ENCODE assay signal across 9 mouse cellular contexts in the genomic region with DNA sequence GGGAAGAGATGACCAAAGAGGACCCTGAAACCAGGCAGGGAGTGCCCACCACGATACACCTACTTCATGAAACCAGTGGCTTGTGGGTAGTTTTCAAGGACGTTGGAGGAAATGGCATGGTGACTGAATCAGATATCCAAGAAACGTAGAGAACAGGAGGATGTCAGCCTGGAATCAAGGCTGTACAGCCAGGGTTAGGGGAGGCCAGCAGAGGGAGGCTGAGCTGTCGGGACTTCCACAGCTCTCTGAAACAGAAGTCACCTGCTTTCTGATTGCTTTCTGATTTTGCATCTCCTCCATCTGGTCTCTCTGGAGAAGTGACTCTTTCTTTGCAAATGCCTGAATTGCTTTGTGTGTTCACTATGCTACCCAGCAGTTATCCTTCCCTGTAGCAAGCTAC. TPM values are rescaled to one million over a fixed set of nuclear protein-coding genes. Genes with fewer than 3 reads are reported as not detected.
A peak's percentile ranks its signal among the peaks of the same experiment; 100 is the strongest.
DNase-seq lines count a peak whose midpoint lies in the region; ATAC-seq and TF ChIP-seq lines count a peak whose summit lies in the region.
"Had no signal": no experiment of that assay in that cellular context is flagged by ENCODE, and none has a peak within 500 bp of the region (broad histone marks: within the 10 kb centered on the region; RNA-seq: fewer than 3 reads in every experiment).

No protein-coding gene starts in this region.

- no peak for TF ChIP-seq EP300 in heart, adult 2 months (IDR thresholded peaks at IDR 0.05; ENCODE audit: insufficient read depth, low read depth, low read length)
- no peak for TF ChIP-seq EP300 in liver, postnatal 0 days (IDR thresholded peaks at IDR 0.05; ENCODE audit: low read depth)

- no peaks in the 10 kb centered on the region for H3K27me3 ChIP-seq in heart, embryonic 16.5 days (ENCODE audit: control insufficient read depth, insufficient read depth, low read length)
- no peaks in the 10 kb centered on the region for H3K27me3 ChIP-seq in heart, adult 2 months (ENCODE audit: control insufficient read depth, insufficient read depth, low read length)
- H3K27me3 ChIP-seq in embryonic facial prominence, embryonic 15.5 days = peaks cover 3% of the 10 kb centered on the region
- no peaks in the 10 kb centered on the region for H3K27me3 ChIP-seq in liver, postnatal 0 days (ENCODE audit: insufficient read depth, low read length)

- TF ChIP-seq CTCF in heart, adult 2 months (IDR thresholded peaks at IDR 0.05) = no peak
- 0 out of 2 replicates have a peak, but pooled peaks have one; percentile 4 for TF ChIP-seq CTCF in liver, postnatal 0 days (IDR thresholded peaks at IDR 0.05; ENCODE audit: low read depth)

- 13% methylated on average over 4 of the region's 4 CpGs for WGBS in heart, embryonic 16.5 days
- WGBS in heart, adult 2 months = 22% methylated on average over 4 of the region's 4 CpGs
- WGBS in embryonic facial prominence, embryonic 15.5 days = 15% methylated on average over 4 of the region's 4 CpGs
- WGBS in liver, postnatal 0 days (ENCODE audit: insufficient replicate concordance) = 8% methylated on average over 4 of the region's 4 CpGs

- TF ChIP-seq POLR2A in heart, adult 2 months (IDR thresholded peaks at IDR 0.05; ENCODE audit: insufficient read depth, low read depth, low read length) = no peak

- no peak overlapping the region for H3K27ac ChIP-seq in heart, embryonic 16.5 days (ENCODE audit: low read length)
- no peak overlapping the region for H3K27ac ChIP-seq in heart, adult 2 months
- no peak overlapping the region; the same call in 1 of the 2 replicates for H3K27ac ChIP-seq in embryonic facial prominence, embryonic 15.5 days (replicated peaks)
- peak overlapping the region; percentile 62; the same call in 1 of the 2 replicates for H3K27ac ChIP-seq in liver, postnatal 0 days (ENCODE audit: low read depth)

- no peak overlapping the region for H3K4me3 ChIP-seq in heart, embryonic 16.5 days (ENCODE audit: low read length)
- H3K4me3 ChIP-seq in heart, adult 2 months = no peak overlapping the region
- no peak overlapping the region for H3K4me3 ChIP-seq in embryonic facial prominence, embryonic 15.5 days (replicated peaks)
- no peak overlapping the region for H3K4me3 ChIP-seq in liver, postnatal 0 days (ENCODE audit: low read depth, low read length)

- H3K9ac ChIP-seq in heart, embryonic 16.5 days (ENCODE audit: low read length) = no peak overlapping the region
- no peak overlapping the region for H3K9ac ChIP-seq in heart, adult 2 months (ENCODE audit: low read depth, low read length)
- no peak overlapping the region for H3K9ac ChIP-seq in embryonic facial prominence, embryonic 15.5 days
- no peak overlapping the region for H3K9ac ChIP-seq in liver, postnatal 0 days (replicated peaks)

- H3K36me3 ChIP-seq in heart, embryonic 16.5 days (ENCODE audit: control insufficient read depth, insufficient read depth) = no peaks in the 10 kb centered on the region
- no peaks in the 10 kb centered on the region for H3K36me3 ChIP-seq in heart, adult 2 months (ENCODE audit: control insufficient read depth, insufficient read depth, low read length)
- no peaks in the 10 kb centered on the region for H3K36me3 ChIP-seq in embryonic facial prominence, embryonic 15.5 days
- H3K36me3 ChIP-seq in liver, postnatal 0 days (replicated peaks; ENCODE audit: insufficient read depth, low read length) = no peaks in the 10 kb centered on the region
- H3K36me3 ChIP-seq: G1E had no signal

- no peak for DNase-seq in heart, adult 2 months
- DNase-seq in A20 (ENCODE audit: low read depth, low spot score) = peak; percentile 48
- DNase-seq in liver, postnatal 0 days = no peak
- no peak for DNase-seq in embryo, embryonic 10.5 days (ENCODE audit: low spot score)
- no peak for DNase-seq in gastrocnemius, postnatal 10 days

- no peaks in the 10 kb centered on the region; the same call in 1 of the 2 replicates for H3K4me1 ChIP-seq in heart, embryonic 16.5 days (ENCODE audit: control insufficient read depth, insufficient read depth, low read length)
- H3K4me1 ChIP-seq in heart, adult 2 months (ENCODE audit: control insufficient read depth, insufficient read depth, low read length) = no peaks in the 10 kb centered on the region
- peaks cover 4% of the 10 kb centered on the region; the same call in 1 of the 2 replicates for H3K4me1 ChIP-seq in embryonic facial prominence, embryonic 15.5 days
- peaks cover 11% of the 10 kb centered on the region for H3K4me1 ChIP-seq in liver, postnatal 0 days (ENCODE audit: insufficient read depth)

- no peaks in the 10 kb centered on the region for H3K79me2 ChIP-seq in heart, adult 2 months (replicated peaks; ENCODE audit: control insufficient read depth, insufficient read depth, low read length)

- ATAC-seq in heart, embryonic 16.5 days (replicated peaks; ENCODE audit: extremely low read depth, insufficient read depth, low FRiP score) = no peak
- ATAC-seq in embryonic facial prominence, embryonic 15.5 days (ENCODE audit: insufficient number of reproducible peaks, low FRiP score, low TSS enrichment, low read depth) = no peak
- ATAC-seq in liver, postnatal 0 days = peak; percentile 33; the same call in 1 of the 2 replicates
- no peak for ATAC-seq in inflammation-experienced regulatory T-cells, adult 6 months

- peak overlapping the region; percentile 17; the same call in 1 of the 2 replicates for H3K4me2 ChIP-seq in heart, embryonic 16.5 days (ENCODE audit: low read depth, low read length)
- H3K4me2 ChIP-seq in embryonic facial prominence, embryonic 15.5 days (replicated peaks) = peak overlapping the region; percentile 16; the same call in 1 of the 2 replicates
- H3K4me2 ChIP-seq in liver, postnatal 0 days (ENCODE audit: low read depth, low read length) = peak overlapping the region; percentile 48

- H3K9me3 ChIP-seq in heart, embryonic 16.5 days (replicated peaks; ENCODE audit: control insufficient read depth, low read length) = no peaks in the 10 kb centered on the region
- H3K9me3 ChIP-seq in embryonic facial prominence, embryonic 15.5 days (replicated peaks) = no peaks in the 10 kb centered on the region
- no peaks in the 10 kb centered on the region for H3K9me3 ChIP-seq in liver, postnatal 0 days (ENCODE audit: low read length)
- H3K9me3 ChIP-seq: G1E had no signal

- intact Hi-C loops in heart, adult 2 months (cut with DNase I) = no loop called here

RNA-seq across cellular contexts. Expression of a gene that starts 6.7 kb away (rescaled TPM):
- 49.2 and 63.7 TPM in 2 replicates for polyA plus RNA-seq in heart, embryonic 16.5 days (2015; fragmentation: Nextera tagmentation; extraction: Ambion mirVana)
- total RNA-seq in heart, adult 2 months (2021) = 10 to 100 TPM; 40.5 to 46.8 TPM
- polyA plus RNA-seq in heart, adult 2 months (2012; rRNA removed) = 48.7 and 76.4 TPM in 2 replicates
- 54.9 and 61.5 TPM in 2 replicates for polyA plus RNA-seq in embryonic facial prominence, embryonic 15.5 days (2015; fragmentation: Nextera tagmentation; extraction: Ambion mirVana)
- 6.9 and 8.8 TPM in 2 replicates for polyA plus RNA-seq in liver, postnatal 0 days (2015; fragmentation: Nextera tagmentation; extraction: Ambion mirVana)
- polyA plus RNA-seq in inflammation-experienced regulatory T-cells, adult 6 months (2017; shearing (Covaris generic)) = 10 to 100 TPM; 17.3 to 22.4 (median 21.3) TPM
- 100 to 1,000 TPM; 141 to 158 TPM for total RNA-seq in gastrocnemius, postnatal 10 days (2021)
- polyA plus RNA-seq: G1E had no signal

RNA-seq across cellular contexts. Expression of a gene that starts 53.0 kb away (rescaled TPM):
- polyA plus RNA-seq in heart, embryonic 16.5 days (2015; fragmentation: Nextera tagmentation; extraction: Ambion mirVana) = 219 and 223 TPM in 2 replicates
- 100 to 1,000 TPM; 295 to 338 TPM for total RNA-seq in heart, adult 2 months (2021)
- polyA plus RNA-seq in heart, adult 2 months (2012; rRNA removed) = 203 and 212 TPM in 2 replicates
- polyA plus RNA-seq in embryonic facial prominence, embryonic 15.5 days (2015; fragmentation: Nextera tagmentation; extraction: Ambion mirVana) = 90.8 and 93.9 TPM in 2 replicates
- polyA plus RNA-seq in liver, postnatal 0 days (2015; fragmentation: Nextera tagmentation; extraction: Ambion mirVana) = 261 and 297 TPM in 2 replicates
- polyA plus RNA-seq in inflammation-experienced regulatory T-cells, adult 6 months (2017; shearing (Covaris generic)) = 10 to 100 TPM; 31.9 to 59.6 (median 36.2) TPM
- 10 to 100 TPM; 78.0 to 93.6 TPM for total RNA-seq in gastrocnemius, postnatal 10 days (2021)

RNA-seq across cellular contexts. Expression of a gene that starts 53.7 kb away (rescaled TPM):
- polyA plus RNA-seq in heart, embryonic 16.5 days (2015; fragmentation: Nextera tagmentation; extraction: Ambion mirVana) = 65.7 and 72.0 TPM in 2 replicates
- 10 to 100 TPM; 61.0 to 67.5 TPM for total RNA-seq in heart, adult 2 months (2021)
- polyA plus RNA-seq in heart, adult 2 months (2012; rRNA removed) = 8.6 and 13.1 TPM in 2 replicates
- polyA plus RNA-seq in embryonic facial prominence, embryonic 15.5 days (2015; fragmentation: Nextera tagmentation; extraction: Ambion mirVana) = 56.6 and 61.6 TPM in 2 replicates
- 33.4 and 36.9 TPM in 2 replicates for polyA plus RNA-seq in liver, postnatal 0 days (2015; fragmentation: Nextera tagmentation; extraction: Ambion mirVana)
- 100 to 1,000 TPM in 1 of 3 experiments, 10 to 100 TPM in 2; 92.5 to 100 (median 93.8) TPM for polyA plus RNA-seq in inflammation-experienced regulatory T-cells, adult 6 months (2017; shearing (Covaris generic))
- 10 to 100 TPM; 48.1 to 53.0 TPM for total RNA-seq in gastrocnemius, postnatal 10 days (2021)

RNA-seq across cellular contexts. Expression of a gene that starts 55.8 kb away (rescaled TPM):
- 7.1 and 7.6 TPM in 2 replicates for polyA plus RNA-seq in heart, embryonic 16.5 days (2015; fragmentation: Nextera tagmentation; extraction: Ambion mirVana)
- 10 to 100 TPM; 12.6 to 17.9 TPM for total RNA-seq in heart, adult 2 months (2021)
- 5.0 and 8.5 TPM in 2 replicates for polyA plus RNA-seq in heart, adult 2 months (2012; rRNA removed)
- polyA plus RNA-seq in embryonic facial prominence, embryonic 15.5 days (2015; fragmentation: Nextera tagmentation; extraction: Ambion mirVana) = 10.0 and 10.4 TPM in 2 replicates
- 9.4 and 10.9 TPM in 2 replicates for polyA plus RNA-seq in liver, postnatal 0 days (2015; fragmentation: Nextera tagmentation; extraction: Ambion mirVana)
- polyA plus RNA-seq in inflammation-experienced regulatory T-cells, adult 6 months (2017; shearing (Covaris generic)) = 1 to 10 TPM; 3.3 to 5.9 (median 5.4) TPM
- 10 to 100 TPM; 10.3 to 12.2 TPM for total RNA-seq in gastrocnemius, postnatal 10 days (2021)
